Mouse (Mus musculus): ENCODE results near the gene Plscr3.

DNA sequence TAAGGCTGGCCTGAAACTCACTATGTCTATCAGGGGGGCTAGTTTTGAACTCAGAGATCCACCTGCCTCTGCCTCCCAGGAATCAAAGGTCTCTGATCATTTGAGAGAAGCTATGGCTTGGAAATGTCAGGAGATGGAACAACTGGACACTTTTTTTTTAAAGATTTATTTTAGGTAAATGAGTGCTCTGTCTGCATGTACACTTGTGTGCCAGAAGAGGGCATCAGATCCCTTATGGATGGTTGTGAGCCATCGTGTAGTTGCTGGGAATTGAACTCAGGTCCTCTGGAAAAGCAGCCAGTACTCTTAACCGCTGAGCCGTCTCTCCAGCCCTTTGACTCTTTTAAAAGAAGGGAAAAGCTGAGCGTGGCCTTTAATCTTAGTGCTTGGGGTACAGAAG lies 39.8 kb upstream of the Plscr3 start:
- TF ChIP-seq CTCF (IDR thresholded peaks at IDR 0.05; ENCODE audit: low read depth), result peak; percentile 52
- TF ChIP-seq EP300 (IDR thresholded peaks at IDR 0.05; ENCODE audit: low read depth), result no peak
